Mouse (Mus musculus) MEL (cell line): ENCODE results near the gene Slc25a1. TPM values are rescaled to one million over a fixed set of nuclear protein-coding genes. Genes with fewer than 3 reads are reported as not detected.
A peak's percentile ranks its signal among the peaks of the same experiment; 100 is the strongest.

Experiments
- DNase-seq: peaks from one replicate; pipeline ENCODE4 v3.0.0; 2011; ENCODE audit warnings: low read depth, low spot score
- H3K27ac ChIP-seq: 2 replicates; pipeline ENCODE4 v1.5.1; 2012; ENCODE audit warnings: low read depth, mild to moderate bottlenecking, control low read depth, low read length, moderate library complexity; ENCODE audit not compliant: control insufficient read depth
- H3K27me3 ChIP-seq, 2 experiments: fragments of 150-350 bp in 1 of 2; sonication (generic) in 1 of 2; 2 replicates each; pipeline ENCODE4 v1.6.1; 2012; ENCODE audit warnings: low read length in 2 of 2, mild to moderate bottlenecking in 2 of 2, improper control_type of control experiment in 1 of 2, moderate library complexity in 1 of 2; ENCODE audit not compliant: insufficient read depth in 2 of 2, control insufficient read depth in 1 of 2
- H3K36me3 ChIP-seq, 2 experiments: 2 replicates each; pipeline ENCODE4 v1.6.1; 2012 to 2014; ENCODE audit warnings: low read length in 2 of 2, improper control_type of control experiment in 1 of 2, inconsistent platforms in 1 of 2, mild to moderate bottlenecking in 1 of 2; ENCODE audit not compliant: insufficient read depth in 2 of 2, control insufficient read depth in 1 of 2
- H3K4me1 ChIP-seq, 2 experiments: fragments of 150-350 bp in 1 of 2; sonication (generic) in 1 of 2; 2 replicates each; pipeline ENCODE4 v1.6.1; 2012; ENCODE audit warnings: low read length in 2 of 2, improper control_type of control experiment in 1 of 2, mild to moderate bottlenecking in 1 of 2; ENCODE audit not compliant: insufficient read depth in 2 of 2, control insufficient read depth in 1 of 2
- H3K4me3 ChIP-seq, 2 experiments: fragments of 150-350 bp in 1 of 2; sonication (generic) in 1 of 2; 2 replicates each; pipeline ENCODE4 v1.5.1; 2012; ENCODE audit warnings: low read depth in 2 of 2, low read length in 2 of 2, mild to moderate bottlenecking in 2 of 2, moderate library complexity in 2 of 2, control low read depth in 1 of 2, improper control_type of control experiment in 1 of 2; ENCODE audit not compliant: control insufficient read depth in 1 of 2, insufficient read depth in 1 of 2
- H3K79me2 ChIP-seq: 2 replicates; pipeline ENCODE4 v1.6.1; 2012; ENCODE audit warnings: mild to moderate bottlenecking, low read length, moderate library complexity; ENCODE audit not compliant: control insufficient read depth, poor library complexity, insufficient read depth
- H3K9ac ChIP-seq: 2 replicates; pipeline ENCODE4 v1.6.1; 2012; ENCODE audit warnings: low read depth, mild to moderate bottlenecking, control low read depth, low read length, moderate library complexity; ENCODE audit not compliant: control insufficient read depth, poor library complexity, severe bottlenecking
- H3K9me3 ChIP-seq: fragments of 150-350 bp; sonication (generic); replicated peaks from 2 replicates; pipeline ENCODE4 v1.6.1; 2012; ENCODE audit warnings: mild to moderate bottlenecking, low read length, improper control_type of control experiment, moderate library complexity; ENCODE audit not compliant: insufficient read depth
- CHD1 ChIP-seq: IDR thresholded peaks from 2 replicates; pipeline ENCODE4 v1.6.1; 2012; ENCODE audit warnings: low read depth, mild to moderate bottlenecking, inconsistent platforms, low read length, improper control_type of control experiment
- E2F4 ChIP-seq: IDR thresholded peaks from 2 replicates; pipeline ENCODE4 v1.6.1; 2011; ENCODE audit warnings: low read depth, low read length, improper control_type of control experiment, borderline replicate concordance
- ELF1 ChIP-seq: IDR thresholded peaks from 2 replicates; pipeline ENCODE4 v1.6.1; 2014; ENCODE audit warnings: low read depth, mild to moderate bottlenecking, inconsistent platforms, low read length, improper control_type of control experiment, moderate library complexity
- EP300 ChIP-seq, 2 experiments: IDR thresholded peaks; 2 replicates each; pipeline ENCODE4 v1.6.1; 2011; ENCODE audit warnings: improper control_type of control experiment in 2 of 2, low read length in 2 of 2, low read depth in 1 of 2, mild to moderate bottlenecking in 1 of 2
- ETS1 ChIP-seq: IDR thresholded peaks from 2 replicates; pipeline ENCODE4 v1.6.1; 2012; ENCODE audit warnings: low read depth, mild to moderate bottlenecking, inconsistent platforms, low read length, improper control_type of control experiment, moderate library complexity
- GATA1 ChIP-seq: IDR thresholded peaks from 2 replicates; pipeline ENCODE4 v1.6.1; 2011; ENCODE audit warnings: low read depth, low read length, improper control_type of control experiment
- HCFC1 ChIP-seq: IDR thresholded peaks from 2 replicates; pipeline ENCODE4 v1.6.1; 2012; ENCODE audit warnings: low read depth, mild to moderate bottlenecking, inconsistent platforms, low read length, improper control_type of control experiment, moderate library complexity
- KAT2A ChIP-seq: conservative IDR thresholded peaks from 2 replicates; pipeline ENCODE4 v1.6.1; 2012; ENCODE audit warnings: low read depth, low read length, improper control_type of control experiment, inconsistent platforms
- MAX ChIP-seq: IDR thresholded peaks from 2 replicates; pipeline ENCODE4 v1.6.1; 2011; ENCODE audit warnings: low read length, improper control_type of control experiment
- MAZ ChIP-seq: IDR thresholded peaks from 2 replicates; pipeline ENCODE4 v1.6.1; 2012; ENCODE audit warnings: low read depth, mild to moderate bottlenecking, inconsistent platforms, low read length, improper control_type of control experiment
- MXI1 ChIP-seq: IDR thresholded peaks from 2 replicates; pipeline ENCODE4 v1.6.1; 2011; ENCODE audit warnings: mild to moderate bottlenecking, low read depth, low read length, improper control_type of control experiment
- MYC ChIP-seq: IDR thresholded peaks from 2 replicates; pipeline ENCODE4 v1.6.1; 2011; ENCODE audit warnings: low read depth, mild to moderate bottlenecking, low read length, improper control_type of control experiment, moderate library complexity
- POLR2A ChIP-seq, 2 experiments: IDR thresholded peaks; 2 replicates each; pipeline ENCODE4 v1.6.1; 2011 to 2012; ENCODE audit warnings: low read length in 2 of 2, mild to moderate bottlenecking in 2 of 2, control low read depth in 1 of 2, improper control_type of control experiment in 1 of 2, low read depth in 1 of 2, moderate library complexity in 1 of 2; ENCODE audit not compliant: control insufficient read depth in 1 of 2, insufficient read depth in 1 of 2, poor library complexity in 1 of 2
- POLR2AphosphoS2 ChIP-seq: IDR thresholded peaks from 2 replicates; pipeline ENCODE4 v1.6.1; 2011; ENCODE audit warnings: low read length, improper control_type of control experiment
- POLR2AphosphoS5 ChIP-seq: IDR thresholded peaks from 2 replicates; pipeline ENCODE4 v1.6.1; 2012; ENCODE audit warnings: low read depth, borderline replicate concordance, mild to moderate bottlenecking, inconsistent platforms, low read length, moderate library complexity, mixed read lengths
- RAD21 ChIP-seq: IDR thresholded peaks from 2 replicates; pipeline ENCODE4 v1.6.1; 2011; ENCODE audit warnings: mild to moderate bottlenecking, low read depth, low read length, improper control_type of control experiment
- RCOR1 ChIP-seq: IDR thresholded peaks from 2 replicates; pipeline ENCODE4 v1.6.1; 2012; ENCODE audit warnings: low read depth, mild to moderate bottlenecking, inconsistent platforms, low read length, improper control_type of control experiment
- SIN3A ChIP-seq: IDR thresholded peaks from 2 replicates; pipeline ENCODE4 v1.6.1; 2012; ENCODE audit warnings: low read length, improper control_type of control experiment, inconsistent platforms
- SMC3 ChIP-seq: IDR thresholded peaks from 2 replicates; pipeline ENCODE4 v1.6.1; 2011; ENCODE audit warnings: low read depth, low read length, improper control_type of control experiment
- TAL1 ChIP-seq: IDR thresholded peaks from 2 replicates; pipeline ENCODE4 v1.6.1; 2012; ENCODE audit warnings: mild to moderate bottlenecking, inconsistent platforms, low read length, moderate library complexity, mixed read lengths
- TBP ChIP-seq: IDR thresholded peaks from 2 replicates; pipeline ENCODE4 v1.8.0; 2011; ENCODE audit warnings: low read depth, low read length, improper control_type of control experiment
- ZMIZ1 ChIP-seq: IDR thresholded peaks from 2 replicates; pipeline ENCODE4 v1.6.1; 2012; ENCODE audit warnings: low read depth, mild to moderate bottlenecking, inconsistent platforms, low read length, improper control_type of control experiment, moderate library complexity
- ZNF384 ChIP-seq: IDR thresholded peaks from 2 replicates; pipeline ENCODE4 v1.6.1; 2012; ENCODE audit warnings: low read depth, mild to moderate bottlenecking, inconsistent platforms, low read length, improper control_type of control experiment
- polyA plus RNA-seq, 2 experiments: library from polyadenylated mRNA; stranded (reverse) in 1 of 2; unstranded in 1 of 2; fragments of >175 nt in 1 of 2; fragments of >200 nt in 1 of 2; gene quantifications; 2 replicates each; pipeline versions ENCODE4 v1.2.1 to v1.2.4; 2012; ENCODE audit warnings: low replicate concordance in 2 of 2, low read depth in 1 of 2; ENCODE audit not compliant: insufficient read length in 2 of 2, insufficient read depth in 1 of 2, missing spikeins in 1 of 2
- total RNA-seq: library from RNA; depleted of rRNA; stranded (reverse); fragments of 300-350 nt; gene quantifications from 2 replicates; pipeline ENCODE4 v1.2.3, GENCODE M21; 2012

The Slc25a1 gene
- total and polyA plus RNA-seq, 3 experiments: 114 to 184 TPM; not detected in 1

- TF ChIP-seq KAT2A (no peak), SMC3 (peak; percentile 69), ZMIZ1 (no peak), POLR2A (IDR thresholded peaks at IDR 0.05; ENCODE audit: control insufficient read depth in 1 of 2, insufficient read depth in 1 of 2, low read depth in 1 of 2, low read length in 2 of 2, poor library complexity in 1 of 2) (peak in 1 of 2 experiments; percentile 52; a peak in 1 of 4 replicates), E2F4 (no peak), TBP (peak; percentile 69; the same call in 1 of the 2 replicates), CHD1 (no peak), POLR2AphosphoS2 (no peak), RCOR1 (no peak), ZNF384 (no peak), GATA1 (0 out of 2 replicates have a peak, but pooled peaks have one; percentile 29), MXI1 (no peak), MAX (no peak), TAL1 (peak; percentile 74)
- TF ChIP-seq, all 39 proteins: peak for 14
Observed at GRCm38 (mm10) chr16:17928627-17929104, 647 bp upstream of the Slc25a1 start (continued).

GRCm38 (mm10) chr16:17927351-17928082 is 502 bp downstream of the Slc25a1 start:
- H3K79me2 ChIP-seq: peaks cover 11% of the 10 kb centered on the region
- peaks cover 0 to 3% of the 10 kb centered on the region in 2 experiments; a peak in 2 of 4 replicates for H3K36me3 ChIP-seq
- H3K4me1 ChIP-seq: peaks cover under 1 to 16% of the 10 kb centered on the region in 2 experiments; a peak in 3 of 4 replicates
- TF ChIP-seq ELF1 (peak; percentile 82), ETS1 (0 out of 2 replicates have a peak, but pooled peaks have one; percentile 4), EP300 (IDR thresholded peaks at IDR 0.05; ENCODE audit: low read depth in 1 of 2, low read length in 2 of 2) (no peak), SIN3A (peak; percentile 56), MYC (no peak), MAZ (0 out of 2 replicates have a peak, but pooled peaks have one; percentile 9), POLR2AphosphoS5 (no peak), HCFC1 (0 out of 2 replicates have a peak, but pooled peaks have one; percentile 36), POLR2A (IDR thresholded peaks at IDR 0.05; ENCODE audit: control insufficient read depth in 1 of 2, insufficient read depth in 1 of 2, low read depth in 1 of 2, low read length in 2 of 2, poor library complexity in 1 of 2) (0 out of 4 replicates have a peak, but pooled peaks of 1 of the 2 experiments have one; percentile 40), RAD21 (no peak)
- TF ChIP-seq, all 39 proteins: peak for 6
- Histone ChIP-seq H3K27ac (peak overlapping the region; percentile 96), H3K27me3 (no peaks in the 10 kb centered on the region), H3K9me3 (no peaks in the 10 kb centered on the region), H3K4me3 (peak overlapping the region; percentile 71 to 80), H3K9ac (peak overlapping the region; percentile 86)
- peak; percentile 39 for DNase-seq
